Mouse (Mus musculus): ENCODE data around the gene Bzw1.

DNA sequence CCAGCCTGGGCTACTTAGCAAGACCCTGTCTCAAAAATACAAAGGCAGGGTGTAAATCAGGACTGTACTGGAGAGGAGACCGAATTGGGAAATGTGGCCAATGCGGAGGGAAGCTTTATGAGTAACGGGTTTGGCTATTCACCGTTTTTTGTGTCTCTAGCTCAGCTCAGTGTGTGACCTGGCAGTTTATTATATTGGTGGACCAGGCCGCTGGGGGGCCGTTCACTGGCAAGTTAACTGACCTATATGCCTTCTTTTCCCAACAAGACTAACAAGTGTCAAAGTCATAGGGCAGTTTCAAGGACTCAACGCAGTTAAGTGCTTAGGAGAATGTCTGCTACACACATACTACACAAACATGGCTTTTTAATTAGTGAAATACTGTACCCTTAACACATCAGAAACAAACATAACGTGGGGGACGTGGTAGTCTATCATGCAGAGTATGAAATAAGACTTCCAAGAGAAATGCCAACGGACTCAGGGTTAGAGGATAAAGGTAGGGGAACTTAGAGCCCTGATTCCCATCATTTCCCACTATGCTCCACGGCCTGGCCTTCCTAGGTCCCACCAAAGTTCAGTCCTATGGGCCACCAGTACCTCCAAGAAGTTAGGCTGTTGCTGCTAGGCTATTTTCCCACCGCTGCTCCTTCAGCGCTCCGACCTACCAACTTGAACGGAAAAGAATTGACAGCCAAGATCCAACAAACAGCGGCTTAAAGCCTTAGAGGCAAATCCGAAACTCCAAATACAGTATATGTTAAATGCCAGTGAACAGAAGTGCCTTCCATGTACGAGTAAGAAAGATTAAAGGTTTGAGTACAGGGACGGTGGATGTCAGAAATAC, 1.1 kb upstream of the Bzw1 start:
- no peak for TF ChIP-seq POLR2A (IDR thresholded peaks at IDR 0.05; ENCODE audit: low read depth, low read length)
- TF ChIP-seq CTCF (IDR thresholded peaks at IDR 0.05; ENCODE audit: extremely low read depth, insufficient read length, insufficient replicate concordance, low read depth, low read length), result no peak
